Mouse (Mus musculus) limb, embryonic 14.5 days (tissue): ENCODE measurements around the gene Sf3b5. TPM values are rescaled to one million over a fixed set of nuclear protein-coding genes. Genes with fewer than 3 reads are reported as not detected.

ENCODE experiments used
- ATAC-seq: fragments of 200-750 bp; cut with Nextera tagmentation; 2 replicates; pipeline ENCODE4 v1.8.0; 2017; ENCODE audit warnings: low read depth, moderate number of reproducible peaks, moderate TSS enrichment; ENCODE audit not compliant: low FRiP score
- DNase-seq: peaks from one replicate; pipeline ENCODE4 v3.0.0-alpha.2; 2015; ENCODE audit warnings: low spot score
- H3K27ac ChIP-seq: fragments of 300-500 bp; sonication (generic); replicated peaks from 2 replicates; pipeline ENCODE4 v1.5.1; 2014; ENCODE audit warnings: low read depth, mild to moderate bottlenecking, low read length, moderate library complexity, mixed read lengths
- H3K27me3 ChIP-seq: fragments of 300-500 bp; sonication (generic); 2 replicates; pipeline ENCODE4 v1.6.1; 2014; ENCODE audit warnings: low read length, mixed read lengths; ENCODE audit not compliant: control insufficient read depth, insufficient read depth
- H3K36me3 ChIP-seq: fragments of 300-500 bp; sonication (generic); 2 replicates; pipeline ENCODE4 v1.6.1; 2014; ENCODE audit warnings: mild to moderate bottlenecking, low read length, moderate library complexity, mixed read lengths; ENCODE audit not compliant: control insufficient read depth, insufficient read depth
- H3K4me1 ChIP-seq: fragments of 300-500 bp; sonication (generic); 2 replicates; pipeline ENCODE4 v1.6.1; 2014; ENCODE audit warnings: antibody characterized with exemption, low read length, mixed read lengths; ENCODE audit not compliant: control insufficient read depth, insufficient read depth
- H3K4me2 ChIP-seq: fragments of 300-500 bp; sonication (generic); replicated peaks from 2 replicates; pipeline ENCODE4 v1.6.1; 2014; ENCODE audit warnings: low read depth, mild to moderate bottlenecking, low read length, moderate library complexity; ENCODE audit not compliant: severe bottlenecking
- H3K4me3 ChIP-seq: fragments of 300-500 bp; sonication (generic); replicated peaks from 2 replicates; pipeline ENCODE4 v1.5.1; 2014; ENCODE audit warnings: low read length
- H3K9ac ChIP-seq: fragments of 300-500 bp; sonication (generic); 2 replicates; pipeline ENCODE4 v1.6.1; 2014; ENCODE audit warnings: mild to moderate bottlenecking, low read depth, low read length, moderate library complexity; ENCODE audit not compliant: severe bottlenecking
- H3K9me3 ChIP-seq: fragments of 300-500 bp; sonication (generic); 2 replicates; pipeline ENCODE4 v1.6.1; 2016; ENCODE audit warnings: low read length; ENCODE audit not compliant: control insufficient read depth
- POLR2A ChIP-seq: fragments of 200-500 bp; IDR thresholded peaks from 2 replicates; pipeline ENCODE4 v1.8.0; 2012; ENCODE audit warnings: inconsistent platforms, mild to moderate bottlenecking, moderate library complexity, borderline replicate concordance; ENCODE audit not compliant: insufficient read depth, insufficient read length; ENCODE audit errors: extremely low read depth
- WGBS: fragments of 180-500 bp; shearing (Covaris S2); extraction: QIAGEN DNeasy Blood & Tissue Kit; methylation state at CpG from one replicate; pipeline ENCODE4 v1.1.7; 2014; 5-methylcytosine and 5-hydroxymethylcytosine counted together
- polyA plus RNA-seq, 2 experiments: library from polyadenylated mRNA; depleted of rRNA in 1 of 2; stranded (reverse) in 1 of 2; unstranded in 1 of 2; fragments of >200 nt; fragmentation: Nextera tagmentation in 1 of 2; extraction: Ambion mirVana in 1 of 2; gene quantifications; 2 replicates each; pipeline versions ENCODE4 v1.2.1 to v1.2.3; 2012 to 2014

Gene Sf3b5
- polyA plus RNA-seq, 2 experiments, result 45.6 to 50.0 TPM

- Histone ChIP-seq H3K27me3 (no peaks in the 10 kb centered on the region), H3K9me3 (no peaks in the 10 kb centered on the region), H3K9ac (no peak overlapping the region), H3K27ac (no peak overlapping the region), H3K4me2 (no peak overlapping the region), H3K4me3 (no peak overlapping the region), H3K36me3 (no peaks in the 10 kb centered on the region), H3K4me1 (no peaks in the 10 kb centered on the region)
- WGBS, result 87% methylated on average over 5 of the region's 5 CpGs
- DNase-seq, result no peak
- TF ChIP-seq POLR2A, result no peak
- no peak for ATAC-seq
These were observed 18.7 kb upstream of the Sf3b5 start for GRCm38 (mm10) chr10:12986485-12986884.

GRCm38 (mm10) chr10:12986943-12987342 is 18.2 kb upstream of the Sf3b5 start:
- no peak overlapping the region for H3K4me3 ChIP-seq
- no peaks in the 10 kb centered on the region for H3K36me3 ChIP-seq
- H3K27ac ChIP-seq, result no peak overlapping the region
- no peak overlapping the region for H3K4me2 ChIP-seq
- H3K9me3 ChIP-seq, result no peaks in the 10 kb centered on the region
- no peak for DNase-seq
- no peak overlapping the region for H3K9ac ChIP-seq
- no peaks in the 10 kb centered on the region for H3K4me1 ChIP-seq
- WGBS, result 77% methylated on average over 4 of the region's 4 CpGs
- no peak for TF ChIP-seq POLR2A
- ATAC-seq, result no peak
- H3K27me3 ChIP-seq, result no peaks in the 10 kb centered on the region

- no peaks in the 10 kb centered on the region for H3K4me1 ChIP-seq
- WGBS, result 79% methylated on average over 5 of the region's 5 CpGs
- TF ChIP-seq POLR2A, result no peak
- H3K4me3 ChIP-seq, result no peak overlapping the region
- H3K9ac ChIP-seq, result no peak overlapping the region
- H3K4me2 ChIP-seq, result no peak overlapping the region
- H3K27ac ChIP-seq, result no peak overlapping the region
- no peak for DNase-seq
- ATAC-seq, result no peak
- no peaks in the 10 kb centered on the region for H3K36me3 ChIP-seq
- no peaks in the 10 kb centered on the region for H3K27me3 ChIP-seq
- no peaks in the 10 kb centered on the region for H3K9me3 ChIP-seq
These were observed 13.2 kb upstream of the Sf3b5 start for GRCm38 (mm10) chr10:12991953-12992352.

GRCm38 (mm10) chr10:12993411-12994039 is 11.6 kb upstream of the Sf3b5 start:
- no peaks in the 10 kb centered on the region for H3K9me3 ChIP-seq
- no peak for ATAC-seq
- H3K27ac ChIP-seq, result no peak overlapping the region
- no peaks in the 10 kb centered on the region for H3K27me3 ChIP-seq
- no peaks in the 10 kb centered on the region for H3K4me1 ChIP-seq
- H3K4me3 ChIP-seq, result no peak overlapping the region
- WGBS, result 85% methylated on average over 25 of the region's 25 CpGs
- H3K9ac ChIP-seq, result no peak overlapping the region
- H3K36me3 ChIP-seq, result no peaks in the 10 kb centered on the region
- H3K4me2 ChIP-seq, result no peak overlapping the region
- no peak for DNase-seq
- no peak for TF ChIP-seq POLR2A

- H3K9me3 ChIP-seq, result no peaks in the 10 kb centered on the region
- H3K4me3 ChIP-seq, result no peak overlapping the region
- DNase-seq, result peak; percentile 88
- TF ChIP-seq POLR2A, result no peak
- no peaks in the 10 kb centered on the region for H3K36me3 ChIP-seq
- H3K27ac ChIP-seq, result no peak overlapping the region
- H3K9ac ChIP-seq, result no peak overlapping the region
- peak; percentile 85 for ATAC-seq
- no peak overlapping the region for H3K4me2 ChIP-seq
- no peaks in the 10 kb centered on the region for H3K4me1 ChIP-seq
- H3K27me3 ChIP-seq, result no peaks in the 10 kb centered on the region
- 38% methylated on average over 17 of the region's 17 CpGs for WGBS
These were observed 8.2 kb upstream of the Sf3b5 start for GRCm38 (mm10) chr10:12996736-12997477.
